Mouse (Mus musculus): ENCODE measurements at regions not wholly inside any gene's neighbourhood (a gene's known extent, or its start where the extent isn't known, plus 50 kb on each side); places are given as distances from the start of the nearest gene placed in this dataset.
A peak's percentile ranks its signal among the peaks of the same experiment; 100 is the strongest.

DNA sequence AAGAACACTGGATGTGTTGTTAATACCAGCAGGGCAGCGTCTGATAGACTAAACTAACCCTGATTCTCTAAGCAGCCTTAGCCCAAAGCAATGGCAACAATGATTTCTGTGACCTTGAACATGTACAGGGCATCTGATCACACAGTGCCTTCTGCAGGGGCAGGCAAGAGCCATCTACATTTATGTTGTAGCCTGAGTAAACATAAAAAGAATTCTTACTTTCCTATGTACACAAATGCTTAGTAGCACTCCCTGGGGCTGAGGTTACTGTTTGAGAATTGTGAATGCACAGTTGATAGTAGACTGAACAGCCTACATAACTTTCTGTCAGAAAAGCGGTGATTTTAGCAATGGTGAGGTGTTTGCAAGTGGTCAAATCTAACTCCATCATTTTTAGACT lies 204.9 kb upstream of the Dusp10 start:
- H3ac ChIP-seq (ENCODE audit: control insufficient read depth, insufficient read length), result no peak overlapping the region
- no peak overlapping the region for H3K4me3 ChIP-seq
- no peaks in the 10 kb centered on the region for H3K27me3 ChIP-seq (ENCODE audit: control insufficient read depth, insufficient read depth, insufficient read length)
- H3K4me2 ChIP-seq (ENCODE audit: low read depth), result no peak overlapping the region
- H3K79me2 ChIP-seq (ENCODE audit: control insufficient read depth, insufficient read depth), result no peaks in the 10 kb centered on the region
- no peaks in the 10 kb centered on the region for H3K36me3 ChIP-seq (ENCODE audit: control insufficient read depth, insufficient read depth)
- TF ChIP-seq SRF (IDR thresholded peaks at IDR 0.05; ENCODE audit: control insufficient read depth, insufficient read length, low read depth) (no peak), USF1 (IDR thresholded peaks at IDR 0.05; ENCODE audit: low read depth) (no peak), MYOD1 (IDR thresholded peaks at IDR 0.05; ENCODE audit: control insufficient read depth in 1 of 3, insufficient read length in 2 of 3, low read depth in 2 of 3) (no peak), TCF12 (IDR thresholded peaks at IDR 0.05; ENCODE audit: insufficient read depth, poor library complexity, severe bottlenecking) (no peak), TCF3 (IDR thresholded peaks at IDR 0.05; ENCODE audit: insufficient read length, low read depth) (no peak)

DNA sequence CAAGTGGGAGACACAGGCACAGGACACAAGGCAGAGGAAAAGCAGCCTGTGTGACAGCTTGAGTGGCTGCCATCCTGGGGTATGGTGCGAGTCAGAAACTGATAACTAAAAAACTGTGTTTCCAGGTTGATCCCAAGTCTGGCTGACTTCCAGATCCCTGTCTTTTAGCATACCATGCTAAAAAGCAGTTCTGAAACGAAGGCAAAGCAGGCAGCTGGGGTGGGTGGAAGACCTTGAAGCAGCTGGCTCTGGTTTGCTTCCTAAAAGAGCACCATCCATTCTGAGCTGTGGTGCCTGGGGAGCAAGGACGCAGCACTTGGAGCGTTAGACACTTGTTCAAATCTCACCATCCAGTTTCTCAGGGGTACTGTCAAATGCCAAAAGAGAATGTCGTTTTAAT lies 192.5 kb upstream of the Dusp10 start:
- Histone ChIP-seq H3K27me3 (ENCODE audit: control insufficient read depth, insufficient read depth, insufficient read length) (no peaks in the 10 kb centered on the region), H3K79me2 (ENCODE audit: control insufficient read depth, insufficient read depth) (no peaks in the 10 kb centered on the region), H3K36me3 (ENCODE audit: control insufficient read depth, insufficient read depth) (no peaks in the 10 kb centered on the region), H3K4me2 (ENCODE audit: low read depth) (no peak overlapping the region), H3K4me3 (no peak overlapping the region), H3ac (ENCODE audit: control insufficient read depth, insufficient read length) (no peak overlapping the region)
- peak in 1 of 3 experiments; percentile 44 for TF ChIP-seq MYOG (IDR thresholded peaks at IDR 0.05; ENCODE audit: control insufficient read depth in 1 of 3, insufficient read depth in 1 of 3, insufficient read length in 2 of 3, low read depth in 2 of 3)
- peak in 2 of 3 experiments; percentile 2 to 44 for TF ChIP-seq MYOD1 (IDR thresholded peaks at IDR 0.05; ENCODE audit: control insufficient read depth in 1 of 3, insufficient read length in 2 of 3, low read depth in 2 of 3)
- TF ChIP-seq POLR2A (IDR thresholded peaks at IDR 0.05; ENCODE audit: insufficient read length, low read depth), result no peak
- TF ChIP-seq MAX (IDR thresholded peaks at IDR 0.05; ENCODE audit: low read depth), result no peak
- TF ChIP-seq POLR2AphosphoS2 (IDR thresholded peaks at IDR 0.05; ENCODE audit: insufficient read length, low read depth), result no peak

DNA sequence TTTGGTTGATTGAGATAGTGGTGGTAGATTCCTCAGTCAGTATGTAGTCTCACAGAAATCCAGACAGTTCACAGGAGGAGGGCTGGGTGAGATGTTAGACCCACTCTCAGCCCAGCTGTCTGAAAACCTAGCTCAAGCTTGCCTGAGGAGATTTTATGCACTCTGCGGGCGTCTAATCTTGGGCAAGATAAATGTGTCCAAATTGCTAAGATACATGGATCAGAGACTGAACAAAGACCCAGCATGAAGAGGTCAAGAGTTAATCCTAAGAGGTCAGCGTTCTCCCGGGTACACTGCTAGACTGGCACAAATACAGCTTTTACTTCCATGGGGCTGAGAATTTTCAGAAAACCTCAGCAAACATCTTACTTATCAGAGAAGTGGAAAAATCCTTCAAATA lies 186.8 kb upstream of the Dusp10 start:
- Histone ChIP-seq H3K36me3 (ENCODE audit: control insufficient read depth, insufficient read depth) (no peaks in the 10 kb centered on the region), H3K27me3 (ENCODE audit: control insufficient read depth, insufficient read depth, insufficient read length) (no peaks in the 10 kb centered on the region)
- TF ChIP-seq CEBPB (IDR thresholded peaks at IDR 0.05; ENCODE audit: insufficient read depth, poor library complexity, severe bottlenecking), result no peak
- TF ChIP-seq POLR2A (IDR thresholded peaks at IDR 0.05; ENCODE audit: insufficient read length, low read depth), result no peak
- no peak for TF ChIP-seq USF1 (IDR thresholded peaks at IDR 0.05; ENCODE audit: low read depth)
- no peak for TF ChIP-seq E2F4 (IDR thresholded peaks at IDR 0.05; ENCODE audit: insufficient read depth)
- no peak for TF ChIP-seq TCF12 (IDR thresholded peaks at IDR 0.05; ENCODE audit: insufficient read depth, poor library complexity, severe bottlenecking)
- no peak for TF ChIP-seq REST (IDR thresholded peaks at IDR 0.05; ENCODE audit: insufficient read depth, insufficient read length)
- no peak for TF ChIP-seq POLR2AphosphoS2 (IDR thresholded peaks at IDR 0.05; ENCODE audit: insufficient read length, low read depth)
- no peak for TF ChIP-seq MYOG (IDR thresholded peaks at IDR 0.05; ENCODE audit: control insufficient read depth in 1 of 3, insufficient read depth in 1 of 3, insufficient read length in 2 of 3, low read depth in 2 of 3)
- no peak for TF ChIP-seq TCF3 (IDR thresholded peaks at IDR 0.05; ENCODE audit: insufficient read length, low read depth)
- no peak for TF ChIP-seq MAX (IDR thresholded peaks at IDR 0.05; ENCODE audit: low read depth)
- no peak for TF ChIP-seq MYOD1 (IDR thresholded peaks at IDR 0.05; ENCODE audit: control insufficient read depth in 1 of 3, insufficient read length in 2 of 3, low read depth in 2 of 3)
- TF ChIP-seq SRF (IDR thresholded peaks at IDR 0.05; ENCODE audit: control insufficient read depth, insufficient read length, low read depth), result no peak

DNA sequence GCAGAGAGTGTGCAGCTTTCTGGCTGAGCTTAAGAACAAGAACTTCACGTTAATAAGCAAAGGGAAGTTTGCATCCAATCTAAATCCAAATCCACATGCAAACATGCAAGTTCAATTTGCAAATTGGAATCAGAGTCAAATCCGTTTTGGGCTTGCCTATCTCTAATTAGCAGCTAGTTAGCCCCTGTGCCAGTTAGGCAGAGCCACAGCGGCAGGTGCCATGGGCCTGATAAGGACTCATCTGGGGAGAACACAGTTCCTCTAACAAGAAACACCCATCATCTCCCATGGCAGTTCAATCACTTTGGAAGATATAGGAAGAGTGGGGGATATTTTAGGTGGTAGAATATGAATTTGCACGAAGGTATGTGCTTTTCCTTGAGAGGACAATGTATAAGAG lies 168.0 kb upstream of the Dusp10 start:
- H3K79me2 ChIP-seq (ENCODE audit: control insufficient read depth, insufficient read depth), result no peaks in the 10 kb centered on the region
- TF ChIP-seq E2F4 (IDR thresholded peaks at IDR 0.05; ENCODE audit: insufficient read depth), result no peak
- TF ChIP-seq MYOD1 (IDR thresholded peaks at IDR 0.05; ENCODE audit: control insufficient read depth in 1 of 3, insufficient read length in 2 of 3, low read depth in 2 of 3), result no peak
- no peak for TF ChIP-seq CEBPB (IDR thresholded peaks at IDR 0.05; ENCODE audit: insufficient read depth, poor library complexity, severe bottlenecking)
- TF ChIP-seq MYOG (IDR thresholded peaks at IDR 0.05; ENCODE audit: control insufficient read depth in 1 of 3, insufficient read depth in 1 of 3, insufficient read length in 2 of 3, low read depth in 2 of 3), result no peak
- TF ChIP-seq POLR2A (IDR thresholded peaks at IDR 0.05; ENCODE audit: insufficient read length, low read depth), result no peak
- no peak for TF ChIP-seq POLR2AphosphoS2 (IDR thresholded peaks at IDR 0.05; ENCODE audit: insufficient read length, low read depth)
- TF ChIP-seq MAX (IDR thresholded peaks at IDR 0.05; ENCODE audit: low read depth), result no peak
- no peak for TF ChIP-seq REST (IDR thresholded peaks at IDR 0.05; ENCODE audit: insufficient read depth, insufficient read length)
- no peak for TF ChIP-seq USF1 (IDR thresholded peaks at IDR 0.05; ENCODE audit: low read depth)
- no peak for TF ChIP-seq TCF3 (IDR thresholded peaks at IDR 0.05; ENCODE audit: insufficient read length, low read depth)
- no peak for TF ChIP-seq TCF12 (IDR thresholded peaks at IDR 0.05; ENCODE audit: insufficient read depth, poor library complexity, severe bottlenecking)
- no peak for TF ChIP-seq SRF (IDR thresholded peaks at IDR 0.05; ENCODE audit: control insufficient read depth, insufficient read length, low read depth)
- H3K4me3 ChIP-seq, result no peak overlapping the region
- H3K27me3 ChIP-seq (ENCODE audit: control insufficient read depth, insufficient read depth, insufficient read length), result no peaks in the 10 kb centered on the region
- H3ac ChIP-seq (ENCODE audit: control insufficient read depth, insufficient read length), result no peak overlapping the region
- H3K4me2 ChIP-seq (ENCODE audit: low read depth), result no peak overlapping the region
- H3K36me3 ChIP-seq (ENCODE audit: control insufficient read depth, insufficient read depth), result no peaks in the 10 kb centered on the region

More for the DNA sequence above, 186.8 kb upstream of the Dusp10 start:
- Histone ChIP-seq H3K79me2 (ENCODE audit: control insufficient read depth, insufficient read depth) (no peaks in the 10 kb centered on the region), H3ac (ENCODE audit: control insufficient read depth, insufficient read length) (no peak overlapping the region), H3K4me2 (ENCODE audit: low read depth) (peak overlapping the region; percentile 27), H3K4me3 (no peak overlapping the region)

DNA sequence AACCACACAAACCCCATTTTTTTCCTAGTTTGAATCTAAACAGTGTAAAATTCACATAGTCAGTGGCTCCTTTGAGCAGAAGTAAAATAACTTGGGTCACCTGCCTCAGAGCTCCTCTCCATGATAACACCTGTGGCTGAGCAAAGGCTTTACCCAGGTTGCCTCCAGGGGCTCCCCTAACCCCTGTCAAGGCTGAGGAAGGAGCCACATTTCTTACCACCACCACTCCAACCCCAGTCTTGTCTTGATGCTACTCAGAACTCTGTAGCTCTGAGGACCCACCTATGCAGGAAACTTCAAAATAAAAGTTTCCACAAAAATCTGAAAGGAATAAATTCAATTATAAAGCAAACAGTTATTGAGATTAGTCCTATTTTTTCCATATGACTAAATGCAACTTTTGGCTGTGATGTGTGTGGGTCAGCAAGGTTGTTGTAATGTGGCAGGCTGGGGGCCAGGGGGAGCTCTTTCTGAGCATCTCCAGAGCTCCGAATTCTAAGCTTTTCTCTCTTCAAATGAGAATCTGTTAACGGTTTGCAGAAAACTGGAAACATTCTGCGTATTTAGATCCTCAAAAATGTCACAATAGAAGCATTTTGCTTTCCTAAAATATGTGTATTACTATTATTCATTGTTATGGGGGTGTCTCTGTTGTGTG lies 159.0 kb upstream of the Dusp10 start:
- no peak overlapping the region for H3K4me2 ChIP-seq (ENCODE audit: low read depth)
- H3K79me2 ChIP-seq (ENCODE audit: control insufficient read depth, insufficient read depth), result no peaks in the 10 kb centered on the region
- TF ChIP-seq POLR2AphosphoS2 (IDR thresholded peaks at IDR 0.05; ENCODE audit: insufficient read length, low read depth) (no peak), TCF12 (IDR thresholded peaks at IDR 0.05; ENCODE audit: insufficient read depth, poor library complexity, severe bottlenecking) (no peak), MAX (IDR thresholded peaks at IDR 0.05; ENCODE audit: low read depth) (no peak), E2F4 (IDR thresholded peaks at IDR 0.05; ENCODE audit: insufficient read depth) (no peak), POLR2A (IDR thresholded peaks at IDR 0.05; ENCODE audit: insufficient read length, low read depth) (no peak), MYOG (IDR thresholded peaks at IDR 0.05; ENCODE audit: control insufficient read depth in 1 of 3, insufficient read depth in 1 of 3, insufficient read length in 2 of 3, low read depth in 2 of 3) (no peak), REST (IDR thresholded peaks at IDR 0.05; ENCODE audit: insufficient read depth, insufficient read length) (no peak), USF1 (IDR thresholded peaks at IDR 0.05; ENCODE audit: low read depth) (no peak), CEBPB (IDR thresholded peaks at IDR 0.05; ENCODE audit: insufficient read depth, poor library complexity, severe bottlenecking) (no peak), SRF (IDR thresholded peaks at IDR 0.05; ENCODE audit: control insufficient read depth, insufficient read length, low read depth) (no peak), TCF3 (IDR thresholded peaks at IDR 0.05; ENCODE audit: insufficient read length, low read depth) (no peak), MYOD1 (IDR thresholded peaks at IDR 0.05; ENCODE audit: control insufficient read depth in 1 of 3, insufficient read length in 2 of 3, low read depth in 2 of 3) (no peak)
- no peaks in the 10 kb centered on the region for H3K36me3 ChIP-seq (ENCODE audit: control insufficient read depth, insufficient read depth)
- H3K27me3 ChIP-seq (ENCODE audit: control insufficient read depth, insufficient read depth, insufficient read length), result no peaks in the 10 kb centered on the region
- no peak overlapping the region for H3K4me3 ChIP-seq
- H3ac ChIP-seq (ENCODE audit: control insufficient read depth, insufficient read length), result no peak overlapping the region
